Mouse (Mus musculus): ENCODE results near the gene Fuk.

GRCm38 (mm10) chr8:110941453-110941948 lies 39.2 kb upstream of the Fuk start:
- no peak for TF ChIP-seq GATA1 (IDR thresholded peaks at IDR 0.05; ENCODE audit: borderline replicate concordance, low read length)
- TF ChIP-seq FLI1 (IDR thresholded peaks at IDR 0.05; ENCODE audit: low read length) = no peak
